Comparison of ENCODE assay signal across 8 mouse cellular contexts in genomic region chr6:121337770-121338518, GRCm38 (mm10). TPM values are rescaled to one million over a fixed set of nuclear protein-coding genes. Genes with fewer than 3 reads are reported as not detected.
DNase-seq lines count a peak whose midpoint lies in the region; ATAC-seq and TF ChIP-seq lines count a peak whose summit lies in the region.

No protein-coding gene starts in this region.

- no peak overlapping the region for H3K27ac ChIP-seq in gastrocnemius, adult 2 months
- H3K27ac ChIP-seq in hindbrain, postnatal 0 days: no peak overlapping the region

- H3K4me1 ChIP-seq in hindbrain, postnatal 0 days (ENCODE audit: insufficient read depth, low read length): no peaks in the 10 kb centered on the region

- H3K4me3 ChIP-seq in gastrocnemius, adult 2 months: no peak overlapping the region
- H3K4me3 ChIP-seq in hindbrain, postnatal 0 days (ENCODE audit: low read length): no peak overlapping the region

- H3K27me3 ChIP-seq in hindbrain, postnatal 0 days (ENCODE audit: insufficient read depth, low read length): no peaks in the 10 kb centered on the region

- 24% methylated on average over 3 of the region's 3 CpGs for WGBS in hindbrain, postnatal 0 days

- H3K4me2 ChIP-seq in hindbrain, postnatal 0 days (ENCODE audit: low read depth, low read length): no peak overlapping the region

- intact Hi-C loops in gastrocnemius, adult 2 months (cut with DNase I): loop anchor here (1.0 to 2.0 kb wide), 2 partner anchors 29 to 195 kb away; no protein-coding TSS in a partner anchor

- DNase-seq in cerebellum, postnatal 36 days: peak; percentile 68 to 72
- peak; percentile 84 for DNase-seq in gastrocnemius, adult 2 months
- peak; percentile 93 for DNase-seq in hindbrain, postnatal 0 days (ENCODE audit: low spot score)
- DNase-seq in left cerebral cortex, adult 11 months (ENCODE audit: low spot score): peak; percentile 62
- DNase-seq in lung, postnatal 36 days: peak; percentile 83
- peak; percentile 84 for DNase-seq in retina, postnatal 7 days (ENCODE audit: low read depth, low spot score)
- peak; percentile 89 for DNase-seq in thymus, postnatal 4 days

- no peaks in the 10 kb centered on the region for H3K9me3 ChIP-seq in hindbrain, postnatal 0 days (ENCODE audit: low read length)

- peak; percentile 77 for ATAC-seq in activated CD4-positive, CD25-positive, alpha-beta regulatory T cell, adult 4 months
- ATAC-seq in hindbrain, postnatal 0 days: peak; percentile 88

- H3K36me3 ChIP-seq in hindbrain, postnatal 0 days (ENCODE audit: insufficient read depth, low read length): no peaks in the 10 kb centered on the region

- peak; percentile 88 for TF ChIP-seq CTCF in gastrocnemius, adult 2 months (IDR thresholded peaks at IDR 0.05)
- peak; percentile 99 for TF ChIP-seq CTCF in hindbrain, postnatal 0 days (IDR thresholded peaks at IDR 0.05; ENCODE audit: low read depth)

- no peak overlapping the region for H3K9ac ChIP-seq in hindbrain, postnatal 0 days (replicated peaks; ENCODE audit: low read length)

RNA-seq across cellular contexts. Expression of gene Slc6a12, which starts 4.9 kb away (rescaled TPM):
- not detected for polyA plus RNA-seq in activated CD4-positive, CD25-positive, alpha-beta regulatory T cell, adult 4 months (2017; shearing (Covaris generic))
- total RNA-seq in gastrocnemius, adult 2 months (2021): under 1 TPM; 0.11 to 0.20 TPM
- 7.1 and 12.8 TPM in 2 replicates for total RNA-seq in hindbrain, postnatal 0 days (2014; rRNA removed)
- 5.7 and 5.9 TPM in 2 replicates for polyA plus RNA-seq in hindbrain, postnatal 0 days (2015; fragmentation: Nextera tagmentation; extraction: Ambion mirVana)

RNA-seq across cellular contexts. Expression of gene Slc6a13, which starts 37.9 kb away (rescaled TPM):
- under 1 TPM; 0.55 to 0.93 TPM for polyA plus RNA-seq in activated CD4-positive, CD25-positive, alpha-beta regulatory T cell, adult 4 months (2017; shearing (Covaris generic))
- total RNA-seq in gastrocnemius, adult 2 months (2021): under 1 TPM; 0.20 to 0.46 TPM
- total RNA-seq in hindbrain, postnatal 0 days (2014; rRNA removed): 42.1 and 58.2 TPM in 2 replicates
- polyA plus RNA-seq in hindbrain, postnatal 0 days (2015; fragmentation: Nextera tagmentation; extraction: Ambion mirVana): 55.4 and 60.7 TPM in 2 replicates

Comparison
In these comparisons a context has a peak if more than half of its experiments do, and no peak if none do; other contexts are left out.
1. RNA of gene Slc6a13, which starts 37.9 kb away (total RNA-seq): 42.1 to 58.2 TPM in hindbrain, postnatal 0 days; 0.20 to 0.46 TPM in gastrocnemius, adult 2 months; every median in the first group is over 10 times any median in the second.
2. Peak in every context shown above with its lines, with median percentiles within 50 percentile points of each other: DNase-seq.